Mouse (Mus musculus) heart, embryonic 14.5 days (tissue): ENCODE results near the gene Slc25a45. TPM values are rescaled to one million over a fixed set of nuclear protein-coding genes. Genes with fewer than 3 reads are reported as not detected.

Experiments
- ATAC-seq: fragments of 200-750 bp; cut with Nextera tagmentation; 2 replicates; pipeline ENCODE4 v1.8.0; 2017; ENCODE audit warnings: low read depth, moderate TSS enrichment; ENCODE audit not compliant: insufficient number of reproducible peaks, insufficient read depth, low FRiP score
- H3K27ac ChIP-seq, 2 experiments: fragments of 200-500 bp in 1 of 2; fragments of 300-500 bp in 1 of 2; sonication (generic) in 1 of 2; replicated peaks in 1 of 2; 2 replicates each; pipeline ENCODE4 v1.5.1; 2012 to 2014; ENCODE audit warnings: low read depth in 2 of 2, low read length in 2 of 2, control low read depth in 1 of 2, mild to moderate bottlenecking in 1 of 2, mixed read lengths in 1 of 2; ENCODE audit not compliant: control insufficient read depth in 1 of 2, insufficient read depth in 1 of 2
- H3K27me3 ChIP-seq: fragments of 300-500 bp; sonication (generic); 2 replicates; pipeline ENCODE4 v1.6.1; 2014; ENCODE audit warnings: mild to moderate bottlenecking, low read length, control low read depth; ENCODE audit not compliant: control insufficient read depth, insufficient read depth
- H3K36me3 ChIP-seq: fragments of 300-500 bp; sonication (generic); 2 replicates; pipeline ENCODE4 v1.6.1; 2014; ENCODE audit warnings: mild to moderate bottlenecking, control low read depth, low read length, mixed read lengths; ENCODE audit not compliant: control insufficient read depth, insufficient read depth
- H3K4me1 ChIP-seq, 2 experiments: fragments of 200-500 bp in 1 of 2; fragments of 300-500 bp in 1 of 2; sonication (generic) in 1 of 2; 2 replicates each; pipeline ENCODE4 v1.6.1; 2012 to 2014; ENCODE audit warnings: low read length in 2 of 2, control low read depth in 1 of 2, mixed read lengths in 1 of 2; ENCODE audit not compliant: control insufficient read depth in 2 of 2, insufficient read depth in 2 of 2
- H3K4me2 ChIP-seq: fragments of 300-500 bp; sonication (generic); 2 replicates; pipeline ENCODE4 v1.6.1; 2014; ENCODE audit warnings: mild to moderate bottlenecking, low read length
- H3K4me3 ChIP-seq, 2 experiments: fragments of 200-500 bp in 1 of 2; fragments of 300-500 bp in 1 of 2; sonication (generic) in 1 of 2; 2 replicates each; pipeline ENCODE4 v1.5.1; 2012 to 2014; ENCODE audit warnings: low read length in 2 of 2, mild to moderate bottlenecking in 2 of 2, control low read depth in 1 of 2, low read depth in 1 of 2, moderate library complexity in 1 of 2; ENCODE audit not compliant: control insufficient read depth in 1 of 2, insufficient read depth in 1 of 2
- H3K9ac ChIP-seq: fragments of 300-500 bp; sonication (generic); 2 replicates; pipeline ENCODE4 v1.6.1; 2014; ENCODE audit warnings: mild to moderate bottlenecking, low read length
- H3K9me3 ChIP-seq: fragments of 300-500 bp; sonication (generic); 2 replicates; pipeline ENCODE4 v1.6.1; 2016; ENCODE audit warnings: low read length, control low read depth; ENCODE audit not compliant: control insufficient read depth
- WGBS: fragments of 180-500 bp; shearing (Covaris S2); extraction: QIAGEN DNeasy Blood & Tissue Kit; methylation state at CpG from one replicate; pipeline ENCODE4 v1.1.7; 2014; 5-methylcytosine and 5-hydroxymethylcytosine counted together
- polyA plus RNA-seq: library from polyadenylated mRNA; unstranded; fragments of >200 nt; fragmentation: Nextera tagmentation; extraction: Ambion mirVana; gene quantifications from 2 replicates; pipeline ENCODE4 v1.2.1, GENCODE M21; 2014

Slc25a45 gene
- polyA plus RNA-seq, 1 experiment from 2014 or later, result 2.8 TPM

- peak; percentile 77 for ATAC-seq
- peak overlapping the region; percentile 66 for H3K4me2 ChIP-seq
- H3K9me3 ChIP-seq, result no peaks in the 10 kb centered on the region
- WGBS, result 7% methylated on average over 16 of the region's 16 CpGs
- no peaks in the 10 kb centered on the region for H3K27me3 ChIP-seq
- peak overlapping the region; percentile 95 to 98 for H3K27ac ChIP-seq
- peak overlapping the region; percentile 65 for H3K9ac ChIP-seq
- H3K4me3 ChIP-seq, result peak overlapping the region; percentile 23 to 31
- peaks cover 6% of the 10 kb centered on the region; the same call in 1 of the 2 replicates for H3K36me3 ChIP-seq
- peaks cover 67 to 91% of the 10 kb centered on the region in 2 experiments for H3K4me1 ChIP-seq
Observed at GRCm38 (mm10) chr19:5846557-5847305, 30.9 kb upstream of the Slc25a45 start.

GRCm38 (mm10) chr19:5847306-5847796 is 30.3 kb upstream of the Slc25a45 start:
- Histone ChIP-seq H3K9me3 (no peaks in the 10 kb centered on the region), H3K4me2 (peak overlapping the region; percentile 66), H3K36me3 (peaks cover 11% of the 10 kb centered on the region; the same call in 1 of the 2 replicates), H3K27ac (peak overlapping the region; percentile 95 to 98), H3K27me3 (no peaks in the 10 kb centered on the region), H3K4me1 (peaks cover 71 to 91% of the 10 kb centered on the region in 2 experiments), H3K9ac (peak overlapping the region; percentile 65), H3K4me3 (peak overlapping the region in 1 of 2 experiments; percentile 31; a peak in 1 of 4 replicates)
- 49% methylated on average over 4 of the region's 4 CpGs for WGBS
- no peak for ATAC-seq

- H3K9ac ChIP-seq, result peak overlapping the region; percentile 65
- H3K4me2 ChIP-seq, result peak overlapping the region; percentile 66
- peak overlapping the region in 1 of 2 experiments; percentile 8; a peak in 1 of 4 replicates for H3K4me3 ChIP-seq
- H3K4me1 ChIP-seq, result peaks cover 73 to 87% of the 10 kb centered on the region in 2 experiments
- H3K27ac ChIP-seq, result peak overlapping the region; percentile 95 to 98
- H3K36me3 ChIP-seq, result peaks cover 16% of the 10 kb centered on the region; the same call in 1 of the 2 replicates
- no peaks in the 10 kb centered on the region for H3K9me3 ChIP-seq
- no peaks in the 10 kb centered on the region for H3K27me3 ChIP-seq
- WGBS, result 36% methylated on average over 14 of the region's 14 CpGs
- no peak for ATAC-seq
Observed at GRCm38 (mm10) chr19:5848032-5848825, 29.4 kb upstream of the Slc25a45 start.

GRCm38 (mm10) chr19:5848826-5849672 is 28.6 kb upstream of the Slc25a45 start:
- Histone ChIP-seq H3K36me3 (peaks cover 17% of the 10 kb centered on the region; the same call in 1 of the 2 replicates), H3K27me3 (no peaks in the 10 kb centered on the region), H3K9ac (peak overlapping the region; percentile 65), H3K4me1 (peaks cover 66 to 79% of the 10 kb centered on the region in 2 experiments), H3K27ac (peak overlapping the region; percentile 95 to 98), H3K4me3 (peak overlapping the region in 1 of 2 experiments; percentile 8; a peak in 1 of 4 replicates), H3K9me3 (no peaks in the 10 kb centered on the region), H3K4me2 (peak overlapping the region; percentile 66)
- no peak for ATAC-seq
- WGBS, result 34% methylated on average over 13 of the region's 13 CpGs

- Histone ChIP-seq H3K4me3 (no peak overlapping the region), H3K4me2 (peak overlapping the region; percentile 66)
Observed at GRCm38 (mm10) chr19:5849843-5850527, 27.6 kb upstream of the Slc25a45 start.

GRCm38 (mm10) chr19:5850860-5851259 is 26.7 kb upstream of the Slc25a45 start:
- WGBS, result 78% methylated on average over 3 of the region's 3 CpGs
- Histone ChIP-seq H3K4me1 (peaks cover 51 to 64% of the 10 kb centered on the region in 2 experiments), H3K36me3 (peaks cover 32% of the 10 kb centered on the region), H3K27me3 (no peaks in the 10 kb centered on the region), H3K9me3 (no peaks in the 10 kb centered on the region), H3K27ac (0 out of 4 replicates have a peak overlapping the region, but pooled peaks of 1 of the 2 experiments have one; percentile 81), H3K9ac (peak overlapping the region; percentile 31; the same call in 1 of the 2 replicates), H3K4me3 (no peak overlapping the region), H3K4me2 (no peak overlapping the region)
- no peak for ATAC-seq

More at GRCm38 (mm10) chr19:5849843-5850527, 27.6 kb upstream of the Slc25a45 start:
- Histone ChIP-seq H3K4me1 (peaks cover 56 to 69% of the 10 kb centered on the region in 2 experiments), H3K36me3 (peaks cover 23% of the 10 kb centered on the region), H3K27ac (peak overlapping the region; percentile 26 to 98), H3K9me3 (no peaks in the 10 kb centered on the region), H3K9ac (peak overlapping the region; percentile 65), H3K27me3 (no peaks in the 10 kb centered on the region)
- ATAC-seq, result peak; percentile 5; the same call in 1 of the 2 replicates
- WGBS, result 26% methylated on average over 11 of the region's 11 CpGs
